Mouse (Mus musculus): ENCODE measurements around the gene Pon3. TPM values are rescaled to one million over a fixed set of nuclear protein-coding genes. Genes with fewer than 3 reads are reported as not detected.
A peak's percentile ranks its signal among the peaks of the same experiment; 100 is the strongest.

The Pon3 gene
- polyA plus RNA-seq, 1 experiment from 2014 or later, result 10.4 TPM

GRCm38 (mm10) chr6:5287392-5287791, 31.3 kb upstream of the Pon3 start:
- Histone ChIP-seq H3K4me1 (peaks cover 9% of the 10 kb centered on the region), H3K27ac (no peak overlapping the region), H3K27me3 (no peaks in the 10 kb centered on the region), H3K4me3 (no peak overlapping the region), H3K9me3 (no peaks in the 10 kb centered on the region), H3K36me3 (0 out of 2 replicates have a peak, but pooled peaks cover 2% of the 10 kb centered on the region), H3K4me2 (replicated peaks) (no peak overlapping the region), H3K9ac (no peak overlapping the region)
- WGBS, result 72% methylated on average over 2 of the region's 2 CpGs
- ATAC-seq (ENCODE audit: low FRiP score, low read depth), result no peak

- Histone ChIP-seq H3K9ac (no peak overlapping the region), H3K27me3 (no peaks in the 10 kb centered on the region), H3K4me2 (replicated peaks) (no peak overlapping the region), H3K36me3 (0 out of 2 replicates have a peak, but pooled peaks cover 4% of the 10 kb centered on the region), H3K9me3 (no peaks in the 10 kb centered on the region), H3K4me3 (no peak overlapping the region), H3K4me1 (no peaks in the 10 kb centered on the region), H3K27ac (no peak overlapping the region)
- ATAC-seq (ENCODE audit: low FRiP score, low read depth), result no peak
- WGBS, result 78% methylated on average over 7 of the region's 7 CpGs
Observed at GRCm38 (mm10) chr6:5282418-5282817, 26.3 kb upstream of the Pon3 start.

GRCm38 (mm10) chr6:5280576-5281305, 24.7 kb upstream of the Pon3 start:
- 46% methylated on average over 6 of the region's 6 CpGs for WGBS
- no peak overlapping the region for H3K9ac ChIP-seq

GRCm38 (mm10) chr6:5277972-5278371, 21.9 kb upstream of the Pon3 start:
- Histone ChIP-seq H3K27me3 (no peaks in the 10 kb centered on the region), H3K9ac (no peak overlapping the region), H3K4me2 (replicated peaks) (no peak overlapping the region), H3K4me3 (no peak overlapping the region), H3K36me3 (peaks cover 21% of the 10 kb centered on the region), H3K4me1 (no peaks in the 10 kb centered on the region), H3K27ac (no peak overlapping the region), H3K9me3 (no peaks in the 10 kb centered on the region)
- ATAC-seq (ENCODE audit: low FRiP score, low read depth), result no peak
- 65% methylated on average over 5 of the region's 5 CpGs for WGBS

More at GRCm38 (mm10) chr6:5280576-5281305, 24.7 kb upstream of the Pon3 start:
- H3K27ac ChIP-seq, result no peak overlapping the region
- no peaks in the 10 kb centered on the region for H3K9me3 ChIP-seq
- no peak overlapping the region for H3K4me2 ChIP-seq (replicated peaks)
- peaks cover 20% of the 10 kb centered on the region for H3K36me3 ChIP-seq
- ATAC-seq (ENCODE audit: low FRiP score, low read depth), result no peak
- H3K27me3 ChIP-seq, result no peaks in the 10 kb centered on the region
- H3K4me3 ChIP-seq, result no peak overlapping the region
- no peaks in the 10 kb centered on the region for H3K4me1 ChIP-seq

GRCm38 (mm10) chr6:5269641-5270040, 13.6 kb upstream of the Pon3 start:
- no peak overlapping the region for H3K9ac ChIP-seq
- no peak overlapping the region for H3K4me3 ChIP-seq
- WGBS, result 60% methylated on average over 6 of the region's 6 CpGs
- ATAC-seq (ENCODE audit: low FRiP score, low read depth), result no peak
- no peaks in the 10 kb centered on the region for H3K9me3 ChIP-seq
- peaks cover 11% of the 10 kb centered on the region for H3K36me3 ChIP-seq
- H3K27ac ChIP-seq, result no peak overlapping the region
- H3K4me1 ChIP-seq, result no peaks in the 10 kb centered on the region
- H3K27me3 ChIP-seq, result no peaks in the 10 kb centered on the region
- H3K4me2 ChIP-seq (replicated peaks), result no peak overlapping the region

- no peaks in the 10 kb centered on the region for H3K9me3 ChIP-seq
- 80% methylated on average over 8 of the region's 8 CpGs for WGBS
- H3K4me1 ChIP-seq, result no peaks in the 10 kb centered on the region
- no peak overlapping the region for H3K9ac ChIP-seq
- H3K36me3 ChIP-seq, result peaks cover 5% of the 10 kb centered on the region
- H3K27ac ChIP-seq, result no peak overlapping the region
- no peaks in the 10 kb centered on the region for H3K27me3 ChIP-seq
- ATAC-seq (ENCODE audit: low FRiP score, low read depth), result no peak
- no peak overlapping the region for H3K4me3 ChIP-seq
- no peak overlapping the region for H3K4me2 ChIP-seq (replicated peaks)
Observed at GRCm38 (mm10) chr6:5264793-5265192, 8.7 kb upstream of the Pon3 start.

- Histone ChIP-seq H3K36me3 (peaks cover 5% of the 10 kb centered on the region), H3K27me3 (no peaks in the 10 kb centered on the region), H3K4me1 (no peaks in the 10 kb centered on the region), H3K27ac (no peak overlapping the region), H3K4me2 (replicated peaks) (no peak overlapping the region), H3K4me3 (no peak overlapping the region), H3K9ac (no peak overlapping the region), H3K9me3 (no peaks in the 10 kb centered on the region)
- WGBS, result 69% methylated on average over 8 of the region's 8 CpGs
- no peak for ATAC-seq (ENCODE audit: low FRiP score, low read depth)
Observed at GRCm38 (mm10) chr6:5263250-5263999, 7.3 kb upstream of the Pon3 start.

GRCm38 (mm10) chr6:5262322-5263249, 6.5 kb upstream of the Pon3 start:
- Histone ChIP-seq H3K36me3 (peaks cover 2% of the 10 kb centered on the region), H3K9me3 (no peaks in the 10 kb centered on the region), H3K27me3 (no peaks in the 10 kb centered on the region), H3K27ac (no peak overlapping the region), H3K4me2 (replicated peaks) (no peak overlapping the region), H3K9ac (no peak overlapping the region), H3K4me3 (no peak overlapping the region), H3K4me1 (no peaks in the 10 kb centered on the region)
- no peak for ATAC-seq (ENCODE audit: low FRiP score, low read depth)
- 76% methylated on average over 9 of the region's 10 CpGs for WGBS

- Histone ChIP-seq H3K4me1 (peaks cover 11% of the 10 kb centered on the region), H3K36me3 (no peaks in the 10 kb centered on the region), H3K4me3 (peak overlapping the region; percentile 46), H3K9ac (peak overlapping the region; percentile 60), H3K27me3 (no peaks in the 10 kb centered on the region), H3K4me2 (replicated peaks) (peak overlapping the region; percentile 69), H3K9me3 (no peaks in the 10 kb centered on the region), H3K27ac (no peak overlapping the region)
- ATAC-seq (ENCODE audit: low FRiP score, low read depth), result no peak
- WGBS, result 45% methylated on average over 6 of the region's 6 CpGs
Observed at GRCm38 (mm10) chr6:5255291-5255690, 795 bp downstream of the Pon3 start.

GRCm38 (mm10) chr6:5254869-5255268, 1.2 kb downstream of the Pon3 start:
- no peak overlapping the region for H3K4me3 ChIP-seq
- peaks cover 11% of the 10 kb centered on the region for H3K4me1 ChIP-seq
- ATAC-seq (ENCODE audit: low FRiP score, low read depth), result no peak
- no peak overlapping the region for H3K9ac ChIP-seq
- no peak overlapping the region for H3K27ac ChIP-seq
- H3K9me3 ChIP-seq, result no peaks in the 10 kb centered on the region
- H3K27me3 ChIP-seq, result no peaks in the 10 kb centered on the region
- H3K36me3 ChIP-seq, result no peaks in the 10 kb centered on the region
- WGBS, result 85% methylated on average over 2 of the region's 2 CpGs
- no peak overlapping the region for H3K4me2 ChIP-seq (replicated peaks)

- 82% methylated on average over 6 of the region's 6 CpGs for WGBS
- no peak overlapping the region for H3K27ac ChIP-seq
- H3K36me3 ChIP-seq, result no peaks in the 10 kb centered on the region
- H3K4me1 ChIP-seq, result no peaks in the 10 kb centered on the region
- no peak overlapping the region for H3K4me3 ChIP-seq
- no peaks in the 10 kb centered on the region for H3K9me3 ChIP-seq
- ATAC-seq (ENCODE audit: low FRiP score, low read depth), result no peak
- H3K27me3 ChIP-seq, result no peaks in the 10 kb centered on the region
- H3K4me2 ChIP-seq (replicated peaks), result no peak overlapping the region
- H3K9ac ChIP-seq, result no peak overlapping the region
Observed at GRCm38 (mm10) chr6:5245926-5246325, 10.2 kb downstream of the Pon3 start.

- H3K4me2 ChIP-seq (replicated peaks), result no peak overlapping the region
- H3K27me3 ChIP-seq, result no peaks in the 10 kb centered on the region
- H3K36me3 ChIP-seq, result no peaks in the 10 kb centered on the region
- no peak overlapping the region for H3K4me3 ChIP-seq
- no peak for ATAC-seq (ENCODE audit: low FRiP score, low read depth)
- 86% methylated on average over 3 of the region's 3 CpGs for WGBS
- H3K27ac ChIP-seq, result no peak overlapping the region
- no peak overlapping the region for H3K9ac ChIP-seq
- no peaks in the 10 kb centered on the region for H3K9me3 ChIP-seq
- no peaks in the 10 kb centered on the region for H3K4me1 ChIP-seq
Observed at GRCm38 (mm10) chr6:5238799-5239198, 17.3 kb downstream of the Pon3 start.
